Mouse (Mus musculus) lung, postnatal 14 days (tissue): Measurements from ENCODE around the gene Ceacam19.
A peak's percentile ranks its signal among the peaks of the same experiment; 100 is the strongest.

Experiments used
- DNase-seq: peaks from one replicate; pipeline ENCODE4 v3.0.0; 2021

Gene Ceacam19

DNA sequence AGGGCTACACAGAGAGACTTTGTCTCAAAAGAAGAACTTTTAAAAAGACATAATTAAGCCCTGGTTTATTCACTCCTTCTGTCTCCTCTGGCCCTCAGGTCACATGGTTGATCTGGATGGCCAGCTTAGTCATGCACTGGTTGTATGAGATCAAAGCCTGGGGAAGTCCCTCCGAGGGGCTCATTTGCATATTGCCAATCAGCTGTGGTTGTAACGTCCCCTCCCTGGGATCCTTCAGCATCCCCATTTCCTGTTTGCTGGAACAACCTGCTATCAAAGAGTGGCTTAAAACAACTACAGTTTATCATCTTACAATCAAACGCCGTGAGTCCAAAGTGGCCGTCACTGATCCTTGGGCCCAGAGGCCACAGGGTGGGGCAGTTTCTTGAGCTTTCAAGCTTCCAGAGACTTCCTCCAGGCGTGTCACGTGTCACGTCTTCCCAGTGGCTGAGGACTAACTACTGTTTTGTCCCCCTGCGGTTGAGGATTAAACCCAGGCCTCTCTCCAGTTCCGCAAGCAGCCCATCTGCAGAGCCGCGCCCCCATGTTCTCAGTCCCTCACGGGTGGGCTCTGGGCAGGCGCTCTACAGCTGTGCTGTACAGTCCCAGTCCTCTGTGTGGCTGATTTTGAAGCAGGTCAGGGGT lies 10.9 kb downstream of the Ceacam19 start:
- DNase-seq, result no peak

DNA sequence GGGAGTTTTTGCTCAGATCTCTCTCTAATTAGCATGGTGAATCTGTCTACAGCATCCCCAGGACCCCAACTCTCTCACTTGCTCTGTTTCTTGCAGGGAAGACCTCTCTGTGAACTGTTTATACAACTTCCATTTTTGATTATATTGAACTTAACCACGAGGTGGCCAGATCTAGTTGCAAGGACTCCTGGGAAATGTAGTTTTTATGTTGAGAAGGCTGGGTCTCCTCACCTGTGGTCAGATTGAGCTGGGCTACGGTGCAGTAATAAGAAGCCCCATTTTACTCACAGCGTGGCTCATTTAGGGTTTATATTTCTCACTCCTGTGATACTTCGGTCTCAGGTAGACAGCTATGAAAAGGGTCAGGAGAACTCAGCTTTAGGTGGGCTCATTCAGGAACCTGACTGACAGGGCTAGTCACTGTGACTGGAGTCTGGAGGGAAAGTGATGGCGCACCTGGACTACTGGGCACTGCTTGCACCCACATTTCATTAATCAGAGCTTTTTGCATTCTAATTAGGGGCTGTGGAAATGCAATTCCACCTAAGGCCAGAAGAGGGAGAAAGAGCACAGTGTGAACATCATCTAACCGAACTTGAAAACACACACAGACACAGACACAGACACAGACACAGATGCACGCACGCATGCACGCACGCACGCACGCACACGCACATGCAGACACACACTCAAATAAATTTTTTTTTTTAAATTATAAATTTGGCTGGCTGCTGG lies 11.7 kb downstream of the Ceacam19 start:
- peak; percentile 65 for DNase-seq

DNA sequence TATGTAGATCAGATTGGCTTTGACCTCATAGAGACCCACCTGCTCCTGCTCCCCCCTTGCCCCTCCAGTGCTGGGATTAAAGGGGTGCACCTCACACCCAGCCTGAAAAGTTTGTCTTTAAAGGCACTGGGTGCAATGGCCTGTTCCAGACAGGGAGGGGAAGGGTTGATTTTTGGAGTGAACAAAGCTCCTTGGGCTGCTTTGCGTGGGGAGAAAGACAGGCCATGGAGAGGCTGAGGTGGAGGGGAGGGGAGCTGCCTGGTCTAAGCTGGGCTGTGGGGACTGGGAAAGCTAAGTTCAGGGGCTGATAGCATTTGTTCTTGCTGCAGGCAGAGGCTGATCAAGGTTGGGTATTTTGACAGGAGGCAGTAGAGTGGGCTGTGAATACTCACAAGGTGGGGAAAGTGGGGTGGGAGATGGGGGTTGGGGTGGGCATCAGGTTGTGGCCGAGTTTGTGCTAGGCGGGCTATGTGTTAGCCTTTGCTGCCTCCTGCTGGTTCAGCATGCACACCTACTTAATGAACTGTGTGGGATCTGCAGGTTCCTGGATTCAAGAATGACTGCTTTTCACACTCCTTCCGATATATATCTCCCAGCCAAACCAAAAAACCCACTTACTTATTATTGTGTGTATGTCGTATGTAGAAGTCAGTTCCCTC lies 15.7 kb downstream of the Ceacam19 start:
- peak; percentile 62 for DNase-seq

DNA sequence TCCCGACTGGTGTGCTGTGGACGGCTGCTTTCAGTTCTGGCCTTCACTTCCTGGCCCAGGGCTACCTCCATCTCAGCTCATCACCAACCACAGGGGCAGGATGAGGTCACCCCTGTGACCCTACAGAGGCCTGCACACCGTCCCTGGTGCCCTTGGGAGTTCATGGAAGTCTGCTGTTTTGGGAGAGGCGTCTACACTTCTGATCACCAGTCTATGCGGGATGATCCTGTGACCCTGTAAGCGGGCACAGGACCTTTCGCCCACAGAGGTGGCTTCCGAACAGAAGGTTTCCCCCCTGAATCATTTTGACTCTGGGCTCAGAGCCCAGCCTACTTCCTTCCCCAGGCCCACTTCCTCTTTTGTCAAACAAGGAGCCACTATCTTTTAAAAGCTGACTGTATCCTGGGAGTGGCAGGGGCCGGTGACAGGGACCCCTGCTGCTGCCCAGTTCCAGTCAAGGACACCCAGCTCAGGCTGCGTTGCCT lies 16.6 kb downstream of the Ceacam19 start:
- DNase-seq, result peak; percentile 37

DNA sequence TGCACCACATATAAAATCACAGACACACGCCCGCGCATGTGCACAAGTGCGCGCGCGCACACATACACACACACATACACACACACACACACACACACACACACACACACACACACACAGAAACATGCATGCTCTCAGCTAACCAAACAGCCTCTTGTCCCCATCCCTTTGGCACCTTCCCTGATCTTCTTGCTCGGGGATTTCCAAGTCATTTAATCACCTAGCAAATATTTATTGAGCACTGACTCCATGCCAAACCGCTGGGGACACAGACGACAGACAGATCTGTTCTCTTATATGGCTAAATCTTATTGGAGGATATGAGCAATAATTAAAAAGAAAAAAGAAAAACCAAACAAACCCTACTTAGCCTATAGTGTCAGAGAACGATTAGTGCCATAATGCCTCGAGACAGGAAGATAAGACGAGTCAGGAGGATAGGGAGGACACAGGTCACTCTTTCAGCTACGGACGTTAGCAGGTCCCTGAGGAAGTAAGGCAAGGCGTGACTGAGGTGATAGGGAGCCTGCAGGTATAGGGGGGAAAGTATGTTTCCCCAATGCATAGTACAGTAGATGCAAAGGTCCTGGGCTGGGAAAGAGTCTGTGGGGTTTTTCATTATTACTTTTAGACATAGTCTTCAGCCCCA lies 19.9 kb downstream of the Ceacam19 start:
- DNase-seq, result no peak

DNA sequence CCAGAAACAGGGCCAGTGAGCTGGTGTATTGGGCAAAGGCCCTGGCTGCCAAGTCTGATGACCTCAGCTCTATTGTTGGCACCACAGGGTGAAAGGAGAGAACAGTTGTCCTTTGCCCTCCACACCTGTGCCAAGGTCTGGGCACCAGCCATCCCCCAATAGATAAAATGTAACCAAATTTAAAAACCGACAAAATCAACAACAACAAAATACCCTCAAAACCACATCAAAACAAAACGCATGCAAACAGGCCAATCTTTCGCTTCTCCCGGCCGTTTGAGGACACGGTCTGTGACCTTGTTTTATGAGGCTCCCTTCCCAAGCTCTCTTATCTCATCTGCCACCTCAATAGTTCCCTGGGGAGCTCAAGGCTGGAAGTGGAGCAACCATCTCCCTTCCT lies 21.3 kb downstream of the Ceacam19 start:
- no peak for DNase-seq

DNA sequence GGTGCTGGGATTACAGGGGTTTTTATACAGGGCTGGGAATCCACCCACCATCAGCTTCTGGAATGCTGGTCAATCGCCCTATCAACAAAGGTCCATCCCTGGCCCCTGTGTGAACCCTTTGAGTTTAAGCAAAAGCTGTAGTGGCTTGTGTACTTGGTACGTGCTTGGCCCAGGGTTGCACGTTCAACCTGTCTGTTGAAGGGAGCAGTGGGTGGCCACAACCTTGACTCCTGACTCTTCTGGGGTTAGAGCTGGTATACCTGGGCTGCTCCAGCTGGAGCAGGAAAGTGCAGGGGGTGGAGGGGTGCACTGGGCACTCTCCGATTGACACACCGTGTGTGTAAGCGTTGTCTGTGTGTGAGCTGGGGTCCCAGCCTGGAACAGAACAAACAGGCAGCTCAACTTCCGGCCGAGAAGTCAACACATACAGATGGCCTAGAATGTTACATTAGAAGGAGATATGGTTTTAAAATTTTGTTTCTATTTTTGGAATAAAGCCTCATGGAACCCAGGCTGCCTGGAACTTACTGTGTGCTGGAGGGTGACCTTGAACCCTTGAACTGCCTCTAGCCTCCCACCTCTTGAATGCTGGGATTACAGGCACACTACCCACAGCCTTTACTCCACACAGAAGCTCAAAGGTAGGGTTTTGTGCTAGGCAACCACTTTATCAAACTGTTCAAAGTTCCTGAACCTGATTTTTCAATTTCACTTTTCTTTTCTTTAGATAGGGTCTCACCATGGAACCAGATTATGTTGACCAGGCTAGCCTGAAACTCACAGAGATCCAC lies 22.3 kb downstream of the Ceacam19 start:
- DNase-seq, result no peak

DNA sequence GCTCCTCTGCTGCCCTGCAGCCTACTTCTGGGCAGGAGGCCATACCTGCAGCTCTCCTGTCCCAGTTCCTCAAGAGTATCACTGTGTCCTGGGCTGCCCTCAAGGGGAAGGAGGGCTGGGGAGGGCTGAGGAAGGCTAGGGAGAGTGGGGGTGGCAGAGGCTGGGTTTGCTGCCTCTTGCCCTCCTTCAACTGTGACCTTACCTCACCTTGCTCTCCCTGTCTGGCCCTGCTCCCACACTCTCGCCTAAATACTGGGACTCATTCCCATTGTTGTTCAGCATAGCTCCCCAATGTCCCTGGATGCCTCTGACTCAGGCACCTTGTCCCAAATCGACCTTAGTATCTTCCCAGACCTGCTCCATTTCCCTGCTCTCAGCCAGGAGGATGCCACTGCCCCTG lies 23.5 kb downstream of the Ceacam19 start:
- DNase-seq, result no peak

DNA sequence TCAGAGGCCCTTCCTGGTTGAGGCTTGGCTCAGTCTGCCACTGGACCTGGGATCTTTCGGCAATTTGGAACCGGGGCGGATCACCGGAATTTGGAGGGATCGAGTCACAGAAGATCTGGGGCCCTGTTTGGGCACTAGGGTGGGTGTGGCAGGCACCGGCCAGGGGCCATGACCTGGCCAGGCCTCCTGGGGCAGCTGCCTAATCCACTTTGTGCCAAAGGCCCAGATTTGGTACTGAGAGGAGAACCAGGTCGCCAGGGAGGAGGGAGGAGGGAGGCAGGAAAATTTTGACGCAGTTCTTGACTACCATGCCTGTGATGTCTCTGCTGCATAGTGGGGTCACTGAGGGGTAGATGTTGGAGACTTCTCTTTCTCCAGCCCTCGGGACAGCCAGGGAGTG lies 26.6 kb downstream of the Ceacam19 start, which contains the start of gene Ceacam16:
Gene Ceacam16, minus strand, starts transcription at position 101 of the 400 bp plus-strand sequence.
- DNase-seq, result no peak

DNA sequence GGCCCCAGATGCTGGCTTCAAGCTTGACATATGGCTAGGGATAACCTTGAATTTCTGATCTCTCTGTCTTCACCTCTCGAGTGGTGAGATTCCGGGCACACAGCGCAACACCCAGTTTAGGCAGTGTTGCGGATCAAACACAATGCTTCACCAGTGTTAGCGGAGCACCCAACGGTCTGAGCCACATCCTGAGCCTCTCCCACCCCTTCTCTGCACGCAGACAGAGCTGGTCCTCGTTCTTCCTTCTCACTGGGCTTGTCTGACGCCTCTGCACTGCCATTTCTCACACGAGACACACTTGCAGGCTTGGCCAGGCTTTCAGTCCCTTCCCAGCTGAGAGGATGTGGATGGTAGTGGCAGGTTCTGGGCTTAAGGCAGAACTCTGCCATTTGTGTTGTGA lies 28.0 kb downstream of the Ceacam19 start:
- no peak for DNase-seq

DNA sequence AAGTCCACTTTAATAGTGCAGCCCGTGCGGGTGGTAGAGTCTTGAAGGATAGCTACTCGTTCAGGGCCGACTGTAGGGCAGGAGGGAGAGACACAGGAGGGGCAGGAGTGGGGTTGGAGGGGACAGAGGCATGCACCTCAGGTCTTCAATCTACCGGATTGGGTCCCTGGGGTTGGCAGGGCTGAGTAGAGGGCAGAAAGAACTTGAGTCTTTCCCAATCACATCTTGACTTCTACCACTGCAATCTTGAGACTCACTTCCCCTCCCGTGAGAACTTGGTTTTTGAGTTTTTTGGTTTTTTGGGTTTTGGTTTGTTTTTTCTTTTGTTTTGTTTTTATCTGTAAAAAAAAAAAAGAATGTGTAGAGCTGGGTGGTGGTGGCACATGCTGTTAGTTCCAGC lies 31.5 kb downstream of the Ceacam19 start:
- DNase-seq, result no peak

DNA sequence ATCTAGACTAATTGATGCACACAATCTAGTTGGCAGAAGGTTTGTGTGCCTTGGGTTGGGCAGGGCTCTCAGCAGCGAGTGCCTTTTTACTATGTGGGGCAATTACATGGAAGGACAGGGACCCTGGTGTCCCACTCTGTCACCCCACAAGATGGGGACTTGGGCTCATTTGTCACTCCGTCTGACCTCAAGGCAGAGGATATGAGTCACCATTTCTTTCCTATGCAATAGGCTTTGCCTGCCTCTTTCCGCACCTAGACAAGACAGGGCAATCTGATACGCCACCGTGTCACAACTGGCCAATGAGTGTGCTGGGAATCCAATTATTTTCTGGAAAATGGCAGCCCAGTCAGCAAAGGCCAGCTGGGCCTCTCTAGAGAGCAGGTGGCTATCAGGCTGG lies 32.1 kb downstream of the Ceacam19 start:
- DNase-seq, result no peak

DNA sequence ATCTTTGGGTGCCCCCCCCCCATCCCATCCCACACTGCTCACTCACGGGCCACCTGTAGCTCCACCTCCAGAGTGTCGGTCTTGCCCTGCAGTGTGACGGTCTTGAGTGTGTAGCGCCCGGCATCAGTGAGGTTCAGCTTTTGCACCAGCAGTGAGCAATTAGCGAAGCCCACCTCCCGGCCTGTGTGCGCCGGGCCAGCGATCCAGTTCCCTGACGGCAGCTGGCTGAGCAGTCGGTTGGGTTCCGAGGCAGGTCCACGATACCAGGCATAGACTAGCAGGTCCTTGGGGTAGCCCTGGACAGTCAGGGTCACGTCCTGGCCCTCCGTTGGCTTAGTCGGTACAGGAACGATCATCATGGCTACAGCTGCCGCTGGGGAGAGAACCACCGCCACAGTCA lies 34.2 kb downstream of the Ceacam19 start:
- no peak for DNase-seq

DNA sequence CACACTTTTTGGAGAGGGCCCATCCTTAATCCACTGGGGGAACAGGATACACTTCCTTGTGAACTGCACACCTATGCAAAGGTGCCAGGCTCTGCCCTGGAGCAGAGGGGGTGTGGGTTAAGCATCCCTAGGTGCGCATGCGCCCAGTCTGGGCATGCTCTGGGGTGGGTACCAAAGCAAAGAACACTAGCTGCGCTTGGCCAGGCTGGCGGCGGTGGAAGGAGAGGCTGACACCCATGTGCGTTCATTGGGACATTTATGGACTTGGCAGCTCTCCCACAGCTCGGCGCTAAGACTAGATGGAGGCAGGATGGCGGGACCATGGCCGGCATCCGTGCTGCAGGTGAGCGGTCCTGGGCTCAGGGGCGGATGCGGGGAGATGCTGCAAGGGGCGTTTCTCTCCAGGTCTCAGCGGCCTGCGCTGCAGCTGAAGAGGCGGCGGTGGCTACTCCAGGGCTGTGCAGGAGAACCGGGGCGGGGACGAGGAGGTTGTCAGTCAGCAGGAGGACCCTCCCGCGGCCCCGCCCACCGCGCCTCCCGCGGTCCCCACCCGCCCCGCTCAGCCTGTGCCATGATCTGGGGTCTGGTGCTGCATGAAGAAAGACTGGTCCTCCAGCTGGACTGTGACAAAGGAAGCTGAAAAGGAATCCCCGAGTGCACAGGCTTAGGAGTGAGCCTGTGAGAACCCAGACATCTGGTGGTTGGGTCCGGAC lies 35.8 kb downstream of the Ceacam19 start, which contains the start of gene Gm19345:
Gene Gm19345, plus strand, starts transcription at position 146 of the 713 bp plus-strand sequence.
- DNase-seq, result no peak

DNA sequence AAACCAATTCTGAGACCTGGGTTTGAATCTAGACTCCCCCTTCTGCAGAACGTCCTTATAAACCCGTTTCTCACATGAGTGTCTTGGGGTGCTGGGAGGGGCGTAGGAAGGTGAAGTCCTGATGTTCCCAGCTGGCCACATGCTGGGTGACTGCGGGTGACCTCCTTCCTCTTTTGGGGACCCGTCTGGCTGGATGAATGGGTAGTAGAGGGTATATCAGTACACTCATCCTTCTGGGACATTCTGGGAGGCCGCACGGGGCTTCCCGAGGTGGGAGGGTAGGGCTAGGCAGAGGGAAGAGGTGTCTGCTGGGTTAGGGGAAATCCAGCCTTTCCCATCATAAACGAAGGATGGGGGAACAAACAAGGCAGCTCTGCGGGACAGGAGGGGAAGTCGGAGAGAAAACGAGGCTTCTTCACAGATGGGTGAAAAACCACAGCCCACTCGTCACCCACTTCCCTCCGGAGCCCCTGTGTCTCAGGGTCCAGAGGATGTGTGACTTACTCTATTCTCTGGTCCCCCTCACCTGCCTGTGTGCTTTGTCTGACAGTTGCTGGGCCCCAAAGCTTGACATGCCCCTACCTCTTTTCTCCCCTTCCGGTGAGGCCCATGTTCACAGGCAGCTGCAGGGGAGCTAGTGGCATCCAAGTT lies 43.1 kb downstream of the Ceacam19 start:
- DNase-seq, result no peak

DNA sequence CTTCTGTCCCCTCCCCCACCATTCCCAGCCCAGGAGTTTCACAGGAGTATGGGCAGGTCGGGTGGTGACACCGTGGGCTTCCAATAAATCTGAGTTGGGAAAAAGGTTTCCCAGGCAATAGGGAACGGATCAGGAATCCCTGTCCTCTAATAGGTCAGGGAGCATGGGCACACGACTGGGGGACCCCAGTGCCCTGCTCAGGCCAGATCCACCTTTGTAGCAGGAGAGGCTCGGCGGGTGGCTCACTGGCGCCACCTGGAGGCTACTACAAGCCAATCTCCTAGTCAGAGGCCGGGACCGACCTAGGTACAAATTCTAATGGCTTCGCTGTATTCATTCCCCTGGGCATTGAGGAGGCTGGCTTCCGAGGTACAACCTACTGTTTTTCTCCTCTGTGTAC lies 44.2 kb downstream of the Ceacam19 start:
- DNase-seq, result peak; percentile 83

DNA sequence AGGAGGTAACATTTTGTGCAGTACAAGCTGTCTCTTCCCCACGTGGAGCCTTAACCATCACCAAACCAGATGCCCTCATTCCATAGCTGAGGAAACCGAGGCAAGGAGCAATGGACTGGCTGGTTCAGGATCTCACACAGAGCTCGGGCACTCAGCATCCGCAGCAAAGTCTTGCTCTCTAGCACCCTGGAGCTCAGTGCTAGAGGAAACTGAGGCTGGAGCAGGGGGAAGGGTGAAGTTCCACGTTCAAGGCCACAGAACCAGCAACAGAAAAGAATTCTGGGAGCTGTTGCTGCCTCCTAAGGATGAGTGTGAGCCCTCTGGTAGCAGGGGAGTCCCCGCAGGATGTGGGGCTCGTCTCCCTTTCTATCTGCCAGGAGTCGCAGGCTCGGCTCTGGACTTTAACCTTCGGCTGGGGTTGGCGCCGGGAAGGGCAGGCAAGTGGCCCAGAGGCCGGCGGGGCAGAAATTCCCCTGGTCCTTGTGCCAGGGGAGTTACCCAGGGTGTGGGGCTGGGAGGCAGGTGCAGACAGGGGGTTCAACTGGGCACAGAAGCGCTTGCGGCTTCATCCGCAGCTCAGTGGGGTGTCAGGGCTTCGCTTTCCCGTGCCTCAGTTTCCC lies 44.8 kb downstream of the Ceacam19 start:
- DNase-seq, result no peak

DNA sequence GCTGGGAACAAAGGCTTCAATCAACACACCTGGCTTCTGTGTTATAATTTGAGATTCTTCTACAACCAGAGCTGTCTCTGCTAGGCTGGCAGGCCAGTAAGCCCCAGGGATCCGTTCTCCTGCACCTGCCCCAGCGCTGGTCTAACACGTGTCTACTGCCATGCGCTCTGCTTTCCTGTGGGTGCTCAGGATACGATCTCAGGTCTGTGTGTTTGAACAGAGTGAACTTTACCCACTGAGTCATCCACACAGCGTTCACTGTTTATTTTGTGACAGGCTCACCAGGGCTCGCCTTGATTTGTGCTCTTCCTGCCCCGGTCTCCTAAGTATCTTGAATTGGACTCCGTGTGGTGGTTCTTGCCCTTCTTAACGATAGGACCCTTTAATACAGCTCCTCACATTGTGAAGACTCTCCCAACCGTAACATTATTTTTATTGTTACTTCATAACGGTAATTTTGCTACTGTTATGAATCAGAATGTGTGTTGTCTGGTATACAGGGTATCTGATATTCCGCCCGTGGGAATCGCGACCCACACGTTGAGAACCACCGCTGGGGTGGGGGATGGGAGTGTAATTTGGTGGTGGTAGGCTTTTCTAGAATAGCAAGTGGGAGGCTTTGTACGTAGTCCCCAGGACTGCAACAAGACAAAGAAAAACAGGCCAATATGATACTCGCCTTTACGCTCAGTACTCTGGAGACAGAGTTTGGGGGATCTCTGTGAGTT lies 45.9 kb downstream of the Ceacam19 start:
- DNase-seq, result no peak

DNA sequence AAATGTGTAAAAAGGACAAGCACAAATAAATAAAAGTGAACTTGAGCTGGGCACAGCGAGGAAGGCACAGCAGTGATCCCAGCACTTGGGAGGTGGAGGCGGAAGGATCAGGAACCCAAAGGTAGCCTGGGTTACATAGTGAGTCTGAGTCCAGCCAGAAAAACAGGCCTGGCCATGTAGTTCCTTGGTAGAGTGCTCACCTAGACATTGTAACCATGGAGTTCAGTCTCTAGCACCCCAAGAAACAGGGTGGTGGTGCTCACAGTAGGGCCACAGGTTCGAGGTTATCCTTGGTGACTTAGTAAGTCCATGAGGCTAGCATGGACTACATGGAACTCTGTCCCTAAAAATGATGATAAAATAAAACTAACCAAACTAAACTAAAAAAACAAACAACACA lies 46.8 kb downstream of the Ceacam19 start:
- no peak for DNase-seq

DNA sequence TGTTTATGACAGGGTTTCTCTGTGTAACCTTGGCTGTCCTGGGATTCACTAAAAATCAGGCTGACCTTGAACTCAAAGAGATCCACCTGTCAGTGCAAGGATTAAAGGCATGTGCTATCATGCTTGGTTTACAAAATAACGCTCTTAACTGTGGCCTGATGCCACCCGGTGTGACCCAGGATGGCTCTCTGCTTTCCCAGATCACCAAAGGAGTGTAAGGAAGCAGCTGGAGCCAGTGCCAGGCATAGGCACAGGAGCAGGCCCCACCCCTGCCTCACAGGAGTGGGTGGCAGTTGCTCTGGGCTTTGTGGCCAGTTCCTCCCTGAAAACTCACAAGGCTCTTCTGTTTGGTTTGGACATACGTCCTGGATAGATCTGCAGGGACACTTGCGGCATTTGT lies 47.4 kb downstream of the Ceacam19 start:
- DNase-seq, result no peak
